Mouse (Mus musculus): ENCODE results near the gene Mgat3. TPM values are rescaled to one million over a fixed set of nuclear protein-coding genes. Genes with fewer than 3 reads are reported as not detected.
A peak's percentile ranks its signal among the peaks of the same experiment; 100 is the strongest.

Mgat3 gene
- total and polyA plus RNA-seq, 3 experiments, result 2.3 to 4.9 (median 3.5) TPM

- WGBS, result 54% methylated on average over 9 of the region's 9 CpGs
- Histone ChIP-seq H3K4me3 (no peak overlapping the region), H3K27me3 (ENCODE audit: control insufficient read depth, insufficient read depth, low read length) (no peaks in the 10 kb centered on the region), H3K27ac (no peak overlapping the region), H3K9ac (ENCODE audit: low read depth, low read length) (no peak overlapping the region), H3K4me1 (ENCODE audit: control insufficient read depth, insufficient read depth, low read length) (no peaks in the 10 kb centered on the region), H3K36me3 (ENCODE audit: control insufficient read depth, insufficient read depth, low read length) (no peaks in the 10 kb centered on the region), H3K79me2 (replicated peaks; ENCODE audit: control insufficient read depth, insufficient read depth, low read length) (no peaks in the 10 kb centered on the region)
- no peak for TF ChIP-seq CTCF (IDR thresholded peaks at IDR 0.05)
- TF ChIP-seq EP300 (IDR thresholded peaks at IDR 0.05; ENCODE audit: insufficient read depth, low read depth, low read length), result no peak
- TF ChIP-seq POLR2A (IDR thresholded peaks at IDR 0.05; ENCODE audit: insufficient read depth, low read depth, low read length), result no peak
- intact Hi-C loops (cut with DNase I), result no loop called here
- no peak for DNase-seq
These were observed 42.9 kb downstream of the Mgat3 start for GRCm38 (mm10) chr15:80216480-80216820.

DNA sequence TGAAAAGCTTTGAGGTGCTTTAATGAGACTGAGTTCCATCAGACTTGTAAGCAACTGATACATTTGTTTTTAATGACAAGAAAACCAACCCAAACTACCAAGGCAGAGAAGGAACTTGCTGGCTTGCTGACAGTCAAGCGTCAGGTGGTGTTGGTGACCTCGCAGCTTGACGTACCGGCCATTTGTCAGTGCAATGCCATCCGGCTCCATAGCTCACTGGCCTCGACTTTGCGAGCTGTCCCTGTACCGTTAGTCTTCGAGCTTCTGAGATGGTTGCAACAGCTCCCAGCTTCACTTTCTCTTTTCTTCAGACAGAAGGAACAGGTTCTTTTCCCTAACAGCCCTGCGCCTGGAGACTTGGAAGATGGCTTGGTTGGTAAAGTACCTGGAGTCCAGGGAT is 44.0 kb downstream of the Mgat3 start:
- WGBS, result 88% methylated on average over 10 of the region's 10 CpGs

DNA sequence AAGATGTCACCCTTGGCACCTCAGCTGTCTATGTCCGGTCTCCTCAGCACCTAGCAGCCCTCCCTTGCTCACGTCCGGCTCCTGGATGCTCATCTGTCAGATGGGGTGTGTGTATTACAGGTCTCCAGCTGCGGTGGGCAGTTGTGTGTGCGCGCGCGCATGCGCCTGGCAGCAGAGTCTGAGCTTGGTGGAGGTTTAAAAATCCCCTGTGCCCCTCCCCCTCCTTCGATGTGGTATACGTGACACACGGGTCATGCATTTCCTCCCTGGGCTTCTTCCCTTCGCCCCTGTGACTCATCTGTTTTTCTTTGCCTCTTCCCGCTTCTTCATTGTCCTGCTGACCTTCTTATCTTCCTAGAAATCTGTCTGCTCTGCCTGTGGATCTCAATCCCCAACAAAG is 45.7 kb downstream of the Mgat3 start:
- intact Hi-C loops (cut with DNase I), result no loop called here
- TF ChIP-seq EP300 (IDR thresholded peaks at IDR 0.05; ENCODE audit: insufficient read depth, low read depth, low read length) (no peak), CTCF (IDR thresholded peaks at IDR 0.05) (no peak), POLR2A (IDR thresholded peaks at IDR 0.05; ENCODE audit: insufficient read depth, low read depth, low read length) (no peak)
- WGBS, result 27% methylated on average over 14 of the region's 14 CpGs
- peak in 1 of 2 experiments; percentile 13 for DNase-seq
- Histone ChIP-seq H3K27me3 (ENCODE audit: control insufficient read depth, insufficient read depth, low read length) (no peaks in the 10 kb centered on the region), H3K27ac (no peak overlapping the region), H3K79me2 (replicated peaks; ENCODE audit: control insufficient read depth, insufficient read depth, low read length) (no peaks in the 10 kb centered on the region), H3K4me1 (ENCODE audit: control insufficient read depth, insufficient read depth, low read length) (no peaks in the 10 kb centered on the region), H3K9ac (ENCODE audit: low read depth, low read length) (no peak overlapping the region), H3K36me3 (ENCODE audit: control insufficient read depth, insufficient read depth, low read length) (no peaks in the 10 kb centered on the region), H3K4me3 (no peak overlapping the region)

More for the DNA sequence above, 44.0 kb downstream of the Mgat3 start:
- Histone ChIP-seq H3K79me2 (replicated peaks; ENCODE audit: control insufficient read depth, insufficient read depth, low read length) (no peaks in the 10 kb centered on the region), H3K27me3 (ENCODE audit: control insufficient read depth, insufficient read depth, low read length) (no peaks in the 10 kb centered on the region), H3K4me1 (ENCODE audit: control insufficient read depth, insufficient read depth, low read length) (no peaks in the 10 kb centered on the region), H3K9ac (ENCODE audit: low read depth, low read length) (no peak overlapping the region), H3K36me3 (ENCODE audit: control insufficient read depth, insufficient read depth, low read length) (no peaks in the 10 kb centered on the region), H3K27ac (no peak overlapping the region), H3K4me3 (no peak overlapping the region)
- no peak for TF ChIP-seq POLR2A (IDR thresholded peaks at IDR 0.05; ENCODE audit: insufficient read depth, low read depth, low read length)
- no peak for TF ChIP-seq CTCF (IDR thresholded peaks at IDR 0.05)
- no peak for TF ChIP-seq EP300 (IDR thresholded peaks at IDR 0.05; ENCODE audit: insufficient read depth, low read depth, low read length)
- intact Hi-C loops (cut with DNase I), result no loop called here
- no peak for DNase-seq

DNA sequence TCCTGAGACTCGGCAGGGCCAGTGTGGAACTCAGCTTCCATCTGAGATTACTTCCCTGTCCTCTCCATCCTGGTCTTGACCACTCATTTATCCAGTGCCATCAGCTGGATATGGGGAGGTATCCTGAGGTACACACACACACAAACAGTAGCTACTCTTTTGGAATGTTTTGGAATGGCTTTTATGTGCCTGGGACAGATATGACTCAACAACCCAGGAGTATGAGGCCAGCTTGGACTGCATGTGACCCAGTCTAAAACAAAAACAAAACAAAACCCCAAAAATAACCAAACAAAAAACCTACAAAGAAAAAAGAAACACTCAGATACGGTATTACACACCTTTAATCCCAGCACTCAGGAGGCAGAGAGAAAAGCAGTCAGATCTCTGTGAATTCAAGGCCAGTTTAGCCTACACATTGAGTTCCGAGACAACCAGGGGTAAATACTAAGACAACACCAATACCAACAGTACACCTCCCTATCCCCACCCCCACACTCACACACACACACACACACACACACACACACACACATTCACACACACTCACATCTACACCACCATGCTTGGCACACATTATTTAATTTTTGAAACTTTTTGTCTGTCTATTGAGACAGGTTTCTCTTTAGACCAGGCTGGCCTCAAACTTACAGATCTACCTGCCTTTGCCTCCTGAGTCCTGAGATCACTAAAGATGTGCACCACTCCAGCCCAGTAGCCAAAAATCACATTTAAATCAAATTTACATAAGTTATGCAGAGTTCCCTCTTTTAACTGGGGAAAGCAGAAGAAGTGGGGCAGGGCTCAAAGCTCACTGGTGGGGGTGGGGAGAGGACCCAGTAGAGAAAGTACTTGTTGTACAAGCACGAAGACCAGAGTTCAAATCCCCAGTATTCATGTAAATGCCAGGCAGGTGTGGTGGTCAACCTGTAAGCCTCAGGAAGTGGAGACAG is 46.5 kb downstream of the Mgat3 start:
- H3K27ac ChIP-seq, result no peak overlapping the region
- H3K4me1 ChIP-seq (ENCODE audit: control insufficient read depth, insufficient read depth, low read length), result no peaks in the 10 kb centered on the region
- WGBS, result 60% methylated on average over 4 of the region's 4 CpGs
- H3K36me3 ChIP-seq (ENCODE audit: control insufficient read depth, insufficient read depth, low read length), result no peaks in the 10 kb centered on the region
- intact Hi-C loops (cut with DNase I), result loop anchor here (10.0 kb wide), 1 partner anchor 275 kb away; no protein-coding TSS in a partner anchor
- TF ChIP-seq CTCF (IDR thresholded peaks at IDR 0.05) (no peak), POLR2A (IDR thresholded peaks at IDR 0.05; ENCODE audit: insufficient read depth, low read depth, low read length) (no peak), EP300 (IDR thresholded peaks at IDR 0.05; ENCODE audit: insufficient read depth, low read depth, low read length) (no peak)
- no peaks in the 10 kb centered on the region for H3K27me3 ChIP-seq (ENCODE audit: control insufficient read depth, insufficient read depth, low read length)
- H3K79me2 ChIP-seq (replicated peaks; ENCODE audit: control insufficient read depth, insufficient read depth, low read length), result no peaks in the 10 kb centered on the region
- no peak for DNase-seq
- H3K4me3 ChIP-seq, result no peak overlapping the region
- H3K9ac ChIP-seq (ENCODE audit: low read depth, low read length), result no peak overlapping the region

DNA sequence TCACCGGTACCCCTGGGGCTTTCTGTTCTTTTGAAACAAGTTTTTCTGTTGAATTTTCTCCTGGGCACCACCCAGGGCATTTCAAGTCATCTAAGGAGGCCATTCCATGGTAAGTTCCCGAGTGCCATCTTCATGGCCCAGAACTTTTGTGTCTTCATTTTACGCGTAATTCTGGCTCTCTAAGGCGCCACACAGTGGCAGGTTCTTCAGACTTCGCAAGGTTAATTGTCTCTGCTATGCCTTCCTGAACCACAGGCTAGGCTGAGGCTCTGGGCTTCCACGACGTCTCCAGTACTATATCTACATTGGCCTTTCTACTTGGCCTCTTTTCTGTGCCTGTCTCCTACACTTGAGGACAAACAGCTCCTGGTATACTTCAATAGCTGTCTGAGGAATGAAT is 47.5 kb downstream of the Mgat3 start:
- Histone ChIP-seq H3K4me1 (ENCODE audit: control insufficient read depth, insufficient read depth, low read length) (no peaks in the 10 kb centered on the region), H3K27me3 (ENCODE audit: control insufficient read depth, insufficient read depth, low read length) (no peaks in the 10 kb centered on the region), H3K27ac (no peak overlapping the region), H3K9ac (ENCODE audit: low read depth, low read length) (no peak overlapping the region), H3K36me3 (ENCODE audit: control insufficient read depth, insufficient read depth, low read length) (no peaks in the 10 kb centered on the region), H3K4me3 (no peak overlapping the region), H3K79me2 (replicated peaks; ENCODE audit: control insufficient read depth, insufficient read depth, low read length) (no peaks in the 10 kb centered on the region)
- DNase-seq, result no peak
- WGBS, result 75% methylated on average over 8 of the region's 8 CpGs
- intact Hi-C loops (cut with DNase I), result loop anchor here (10.0 kb wide), 1 partner anchor 276 kb away; no protein-coding TSS in a partner anchor
- TF ChIP-seq EP300 (IDR thresholded peaks at IDR 0.05; ENCODE audit: insufficient read depth, low read depth, low read length) (no peak), CTCF (IDR thresholded peaks at IDR 0.05) (no peak), POLR2A (IDR thresholded peaks at IDR 0.05; ENCODE audit: insufficient read depth, low read depth, low read length) (no peak)

DNA sequence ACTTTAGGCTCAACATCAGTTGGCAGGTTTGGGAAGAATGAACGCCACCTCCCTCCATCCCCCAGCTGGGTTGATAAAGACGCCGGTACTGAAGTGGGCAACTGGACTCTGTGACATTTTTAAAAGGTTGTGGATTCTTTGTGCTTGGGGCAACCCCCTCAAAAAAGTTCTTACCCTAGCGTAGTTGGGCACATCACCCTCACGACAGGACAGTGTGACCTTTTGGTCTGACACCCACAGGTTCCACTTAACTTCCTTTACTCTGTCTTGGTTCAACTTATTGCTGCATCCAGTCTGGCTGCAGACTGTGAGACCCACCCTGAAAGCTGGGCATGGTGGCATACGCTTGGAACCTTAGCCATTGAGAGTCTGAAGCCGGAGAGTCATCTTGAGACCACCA is 50.2 kb downstream of the Mgat3 start:
- H3K27me3 ChIP-seq (ENCODE audit: control insufficient read depth, insufficient read depth, low read length), result no peaks in the 10 kb centered on the region
- H3K27ac ChIP-seq, result no peak overlapping the region
- H3K36me3 ChIP-seq (ENCODE audit: control insufficient read depth, insufficient read depth, low read length), result no peaks in the 10 kb centered on the region
- no peak overlapping the region for H3K4me3 ChIP-seq
- no peaks in the 10 kb centered on the region for H3K79me2 ChIP-seq (replicated peaks; ENCODE audit: control insufficient read depth, insufficient read depth, low read length)
- DNase-seq, result no peak
- no peak for TF ChIP-seq EP300 (IDR thresholded peaks at IDR 0.05; ENCODE audit: insufficient read depth, low read depth, low read length)
- no peak for TF ChIP-seq POLR2A (IDR thresholded peaks at IDR 0.05; ENCODE audit: insufficient read depth, low read depth, low read length)
- no peak for TF ChIP-seq CTCF (IDR thresholded peaks at IDR 0.05)
- no peaks in the 10 kb centered on the region for H3K4me1 ChIP-seq (ENCODE audit: control insufficient read depth, insufficient read depth, low read length)
- H3K9ac ChIP-seq (ENCODE audit: low read depth, low read length), result no peak overlapping the region
- intact Hi-C loops (cut with DNase I), result loop anchor here (2.0 to 10.0 kb wide), 2 partner anchors 135 to 279 kb away; no protein-coding TSS in a partner anchor
- WGBS, result 65% methylated on average over 7 of the region's 7 CpGs
